Mouse (Mus musculus) CD4-positive, CD25-positive, alpha-beta regulatory T cell, adult 4 months (primary cell): ENCODE results near the gene Lgals2. TPM values are rescaled to one million over a fixed set of nuclear protein-coding genes. Genes with fewer than 3 reads are reported as not detected.
A peak's percentile ranks its signal among the peaks of the same experiment; 100 is the strongest.
"Not testable (repeated sequence)": the region's sequence is repeated elsewhere in the genome, so short reads cannot be mapped to it uniquely, and the experiment has no call there.

Source experiments
- ATAC-seq: one replicate; pipeline ENCODE4 v1.8.0; 2017
- polyA plus RNA-seq, 2 experiments: library from polyadenylated mRNA; unstranded; fragments of 100-300 nt; shearing (Covaris generic); gene quantifications; one replicate each; pipeline ENCODE4 v1.2.1; 2017

Gene Lgals2
- polyA plus RNA-seq, 2 experiments from 2014 or later, result not detected

GRCm38 (mm10) chr15:78874989-78875388 is 19.7 kb upstream of the Lgals2 start:
- no peak for ATAC-seq

GRCm38 (mm10) chr15:78873803-78874435 is 18.6 kb upstream of the Lgals2 start:
- no peak for ATAC-seq

- no peak for ATAC-seq
Observed at GRCm38 (mm10) chr15:78872021-78872608, 16.8 kb upstream of the Lgals2 start.

GRCm38 (mm10) chr15:78869775-78870174 is 14.4 kb upstream of the Lgals2 start:
- ATAC-seq, result peak; percentile 70

GRCm38 (mm10) chr15:78868826-78869233 is 13.5 kb upstream of the Lgals2 start:
- ATAC-seq, result no peak

- no peak for ATAC-seq
Observed at GRCm38 (mm10) chr15:78868398-78868797, 13.1 kb upstream of the Lgals2 start.

- ATAC-seq, result no peak
Observed at GRCm38 (mm10) chr15:78863852-78864253, 8.5 kb upstream of the Lgals2 start.

GRCm38 (mm10) chr15:78863154-78863553 is 7.8 kb upstream of the Lgals2 start:
- ATAC-seq, result no peak

GRCm38 (mm10) chr15:78862280-78862679 is 7.0 kb upstream of the Lgals2 start:
- no peak for ATAC-seq

GRCm38 (mm10) chr15:78859714-78860113 is 4.4 kb upstream of the Lgals2 start:
- ATAC-seq, result peak; percentile 62

- no peak for ATAC-seq
Observed at GRCm38 (mm10) chr15:78859311-78859710, 4.0 kb upstream of the Lgals2 start.

- ATAC-seq, result no peak
Observed at GRCm38 (mm10) chr15:78857009-78857408, 1.7 kb upstream of the Lgals2 start.

- ATAC-seq, result peak; percentile 97
Observed at GRCm38 (mm10) chr15:78851505-78852153, 3.7 kb downstream of the Lgals2 start.

GRCm38 (mm10) chr15:78850944-78851343 is 4.4 kb downstream of the Lgals2 start:
- no peak for ATAC-seq

- no peak for ATAC-seq
Observed at GRCm38 (mm10) chr15:78850059-78850824, 5.1 kb downstream of the Lgals2 start.

GRCm38 (mm10) chr15:78849485-78849884 is 5.8 kb downstream of the Lgals2 start:
- ATAC-seq, result no peak

- ATAC-seq, result peak; percentile 48
Observed at GRCm38 (mm10) chr15:78848467-78848866, 6.9 kb downstream of the Lgals2 start.

GRCm38 (mm10) chr15:78846805-78847204 is 8.5 kb downstream of the Lgals2 start:
- ATAC-seq, result not testable (repeated sequence)

GRCm38 (mm10) chr15:78846352-78846751 is 9.0 kb downstream of the Lgals2 start:
- ATAC-seq, result no peak

- no peak for ATAC-seq
Observed at GRCm38 (mm10) chr15:78845867-78846266, 9.5 kb downstream of the Lgals2 start.

GRCm38 (mm10) chr15:78845321-78845720 is 10.0 kb downstream of the Lgals2 start:
- no peak for ATAC-seq

- ATAC-seq, result no peak
Observed at GRCm38 (mm10) chr15:78844791-78845190, 10.5 kb downstream of the Lgals2 start.
